Mouse (Mus musculus) ES-E14 (cell line): ENCODE results near the gene Aplp2. TPM values are rescaled to one million over a fixed set of nuclear protein-coding genes. Genes with fewer than 3 reads are reported as not detected.

Experiments
- DNase-seq: peaks from one replicate; pipeline ENCODE4 v3.0.0-alpha.2; 2013; ENCODE audit warnings: low read depth, low spot score
- H3K27ac ChIP-seq: 2 replicates; pipeline ENCODE4 v1.5.1; 2012; ENCODE audit warnings: low read depth, mild to moderate bottlenecking, low read length, moderate library complexity, mixed read lengths; ENCODE audit not compliant: poor library complexity, insufficient read depth, severe bottlenecking
- H3K36me3 ChIP-seq: 2 replicates; pipeline ENCODE4 v1.6.1; 2012; ENCODE audit warnings: mild to moderate bottlenecking, low read length, moderate library complexity, mixed read lengths; ENCODE audit not compliant: control insufficient read depth, poor library complexity, insufficient read depth, severe bottlenecking
- H3K4me1 ChIP-seq, 2 experiments: fragments of 150-350 bp in 1 of 2; sonication (generic) in 1 of 2; 2 replicates each; pipeline ENCODE4 v1.6.1; 2012; ENCODE audit warnings: low read length in 2 of 2, mild to moderate bottlenecking in 1 of 2, mixed read lengths in 1 of 2; ENCODE audit not compliant: control insufficient read depth in 2 of 2, insufficient read depth in 2 of 2, poor library complexity in 1 of 2
- H3K4me3 ChIP-seq, 2 experiments: fragments of 150-350 bp in 1 of 2; sonication (generic) in 1 of 2; 2 replicates each; pipeline ENCODE4 v1.5.1; 2012; ENCODE audit warnings: low read length in 2 of 2, low read depth in 1 of 2, mild to moderate bottlenecking in 1 of 2, mixed read lengths in 1 of 2; ENCODE audit not compliant: insufficient read depth in 1 of 2, poor library complexity in 1 of 2, severe bottlenecking in 1 of 2
- H3K9ac ChIP-seq: 2 replicates; pipeline ENCODE4 v1.6.1; 2012; ENCODE audit warnings: low read depth, mild to moderate bottlenecking, low read length, mixed read lengths; ENCODE audit not compliant: poor library complexity, insufficient read depth, severe bottlenecking
- H3K9me3 ChIP-seq: fragments of 150-350 bp; sonication (generic); 2 replicates; pipeline ENCODE4 v1.6.1; 2012; ENCODE audit warnings: low read depth, mild to moderate bottlenecking, low read length; ENCODE audit not compliant: control insufficient read depth, insufficient read depth
- CHD2 ChIP-seq: IDR thresholded peaks from 2 replicates; pipeline ENCODE4 v1.6.1; 2014; ENCODE audit warnings: mild to moderate bottlenecking, low read depth, low read length, inconsistent platforms
- HCFC1 ChIP-seq: IDR thresholded peaks from 2 replicates; pipeline ENCODE4 v1.6.1; 2012; ENCODE audit warnings: low read length, inconsistent platforms, borderline replicate concordance; ENCODE audit not compliant: insufficient read depth
- MAFK ChIP-seq: IDR thresholded peaks from 2 replicates; pipeline ENCODE4 v1.6.1; 2014; ENCODE audit warnings: mild to moderate bottlenecking, low read depth, low read length, inconsistent platforms; ENCODE audit not compliant: insufficient read depth
- ZC3H11A ChIP-seq: IDR thresholded peaks from 2 replicates; pipeline ENCODE4 v1.6.1; 2012; ENCODE audit warnings: low read depth, mild to moderate bottlenecking, inconsistent platforms, low read length, borderline replicate concordance
- ZNF384 ChIP-seq: IDR thresholded peaks from 2 replicates; pipeline ENCODE4 v1.6.1; 2012; ENCODE audit warnings: low read depth, low read length, inconsistent platforms
- in situ Hi-C, 2 experiments: fragments of 600-800 bp; cut with MboI; formaldehyde crosslinking; loops; one replicate each; pipeline ENCODE4 v1.15.1; 2025; ENCODE audit warnings: low sequenced_read_pairs in 2 of 2, inconsistent platforms in 1 of 2; ENCODE audit not compliant: unreplicated experiment in 2 of 2
- total RNA-seq: library from RNA; depleted of rRNA; stranded (reverse); fragments of 300-350 nt; gene quantifications from 2 replicates; pipeline ENCODE4 v1.2.3, GENCODE M21; 2012

Gene Aplp2
- total RNA-seq, 1 experiment, result 320 TPM

- no peaks in the 10 kb centered on the region for H3K9me3 ChIP-seq
These were observed 2.1 kb downstream of the Aplp2 start for GRCm38 (mm10) chr9:31209502-31209901.

DNA sequence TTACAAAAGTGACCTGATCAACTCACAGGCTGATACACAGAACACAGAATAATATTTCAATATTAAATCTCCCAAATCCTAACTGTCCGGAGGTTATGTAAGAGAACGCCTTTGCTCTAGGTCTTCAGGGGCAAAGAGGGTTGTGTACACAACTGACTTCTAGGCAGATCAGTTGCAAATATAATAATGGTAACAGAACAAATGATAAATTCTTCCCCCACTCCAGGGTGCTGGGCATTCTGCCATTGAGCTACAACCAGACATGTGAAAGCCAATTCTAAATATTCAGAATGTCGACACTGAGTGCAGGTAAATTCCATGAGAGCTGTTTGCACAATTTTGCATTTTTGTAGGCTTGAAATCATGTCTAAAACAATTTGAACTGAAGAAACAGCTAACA, 3.9 kb downstream of the Aplp2 start:
- no peak overlapping the region for H3K27ac ChIP-seq
- H3K9ac ChIP-seq, result no peak overlapping the region
- no peak for DNase-seq
- H3K4me3 ChIP-seq, result no peak overlapping the region
- no peaks in the 10 kb centered on the region; the same call in 1 of the 2 replicates for H3K36me3 ChIP-seq
- no peak for TF ChIP-seq ZC3H11A
- TF ChIP-seq MAFK, result no peak
- no peak for TF ChIP-seq CHD2
- TF ChIP-seq HCFC1, result no peak
- TF ChIP-seq ZNF384, result no peak
- in situ Hi-C loops, result no loop called here
- H3K9me3 ChIP-seq, result no peaks in the 10 kb centered on the region
- peaks cover 5 to 8% of the 10 kb centered on the region in 2 experiments; a peak in 1 of 4 replicates for H3K4me1 ChIP-seq

More at GRCm38 (mm10) chr9:31209502-31209901, 2.1 kb downstream of the Aplp2 start:
- Histone ChIP-seq H3K27ac (no peak overlapping the region), H3K4me3 (no peak overlapping the region), H3K36me3 (no peaks in the 10 kb centered on the region), H3K9ac (no peak overlapping the region), H3K4me1 (peaks cover 2 to 6% of the 10 kb centered on the region in 2 experiments; a peak in 1 of 4 replicates)
- DNase-seq, result no peak
- no peak for TF ChIP-seq HCFC1
- no peak for TF ChIP-seq ZNF384
- no peak for TF ChIP-seq CHD2
- TF ChIP-seq ZC3H11A, result no peak
- TF ChIP-seq MAFK, result no peak
- in situ Hi-C loops, result no loop called here

DNA sequence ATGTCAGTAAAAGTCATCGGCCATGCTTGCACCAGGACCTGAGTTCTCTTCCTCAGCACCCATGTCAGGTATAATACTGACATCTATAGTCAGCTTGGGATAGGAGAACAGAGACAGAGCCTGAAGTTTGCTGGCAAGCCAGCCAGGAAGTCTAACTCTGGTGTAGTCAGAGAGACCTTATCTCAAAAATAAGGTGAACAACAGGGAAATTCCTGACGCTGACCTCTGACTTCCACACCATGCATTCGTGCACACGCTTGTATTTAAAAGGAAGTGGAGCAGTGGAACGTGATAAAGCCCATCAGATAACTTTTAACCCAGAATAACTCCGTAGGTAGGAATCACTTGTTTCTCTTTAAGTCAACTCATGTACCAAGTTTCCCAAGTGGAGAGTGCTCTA, 6.9 kb downstream of the Aplp2 start:
- Histone ChIP-seq H3K36me3 (no peaks in the 10 kb centered on the region; the same call in 1 of the 2 replicates), H3K27ac (no peak overlapping the region), H3K4me3 (no peak overlapping the region), H3K4me1 (peaks cover 3 to 7% of the 10 kb centered on the region in 2 experiments; a peak in 1 of 4 replicates), H3K9ac (no peak overlapping the region), H3K9me3 (no peaks in the 10 kb centered on the region)
- DNase-seq, result no peak
- TF ChIP-seq ZNF384, result no peak
- in situ Hi-C loops, result no loop called here

- no peak overlapping the region for H3K27ac ChIP-seq
- no peak for TF ChIP-seq ZC3H11A
- no peak for TF ChIP-seq MAFK
- TF ChIP-seq CHD2, result no peak
- no peak for TF ChIP-seq ZNF384
- TF ChIP-seq HCFC1, result no peak
- H3K9ac ChIP-seq, result no peak overlapping the region; the same call in 1 of the 2 replicates
- no peak overlapping the region for H3K4me3 ChIP-seq
- no peaks in the 10 kb centered on the region for H3K9me3 ChIP-seq
- H3K4me1 ChIP-seq, result peaks cover 3 to 7% of the 10 kb centered on the region in 2 experiments; a peak in 1 of 4 replicates
- DNase-seq, result no peak
- no peaks in the 10 kb centered on the region; the same call in 1 of the 2 replicates for H3K36me3 ChIP-seq
- in situ Hi-C loops, result no loop called here
These were observed 7.9 kb downstream of the Aplp2 start for GRCm38 (mm10) chr9:31203571-31204210.

DNA sequence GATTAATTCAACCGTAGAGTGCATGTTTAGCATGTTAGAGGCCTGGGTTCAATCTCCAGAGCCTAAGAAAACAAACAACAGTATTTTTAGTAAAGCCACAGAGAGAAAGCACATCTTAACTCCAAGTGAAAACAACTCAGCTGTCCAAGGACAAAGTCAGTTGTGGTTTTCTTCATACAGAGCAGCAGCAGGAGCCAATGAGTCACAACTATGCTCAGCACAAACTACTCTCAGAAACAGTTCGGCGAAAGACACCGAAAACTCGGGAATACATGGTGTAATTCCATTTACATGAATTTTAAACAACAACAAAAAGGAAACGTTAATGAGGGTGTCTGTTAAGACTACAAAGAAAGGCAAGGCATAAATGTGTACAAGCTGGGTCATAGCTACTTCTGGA, 8.5 kb downstream of the Aplp2 start:
- Histone ChIP-seq H3K4me1 (peaks cover 3 to 7% of the 10 kb centered on the region in 2 experiments; a peak in 1 of 4 replicates), H3K4me3 (no peak overlapping the region), H3K27ac (no peak overlapping the region), H3K9me3 (no peaks in the 10 kb centered on the region), H3K9ac (no peak overlapping the region), H3K36me3 (no peaks in the 10 kb centered on the region; the same call in 1 of the 2 replicates)
- in situ Hi-C loops, result no loop called here
- DNase-seq, result no peak
- TF ChIP-seq CHD2 (no peak), ZNF384 (no peak), ZC3H11A (no peak), MAFK (no peak), HCFC1 (no peak)
